Mouse (Mus musculus) naive thymus-derived CD4-positive, alpha-beta T cell, adult 2 months (primary cell): Measurements from ENCODE around the gene Ndrg2.
A peak's percentile ranks its signal among the peaks of the same experiment; 100 is the strongest.

Source experiments
- DNase-seq: peaks from one replicate; pipeline ENCODE4 v3.0.0-alpha.2; 2011; ENCODE audit warnings: low read depth

The Ndrg2 gene

GRCm38 (mm10) chr14:51913062-51913959 is 647 bp downstream of the Ndrg2 start:
- DNase-seq = peak; percentile 96

GRCm38 (mm10) chr14:51912391-51913061 is 1.4 kb downstream of the Ndrg2 start:
- DNase-seq = no peak

GRCm38 (mm10) chr14:51911301-51911700 is 2.7 kb downstream of the Ndrg2 start:
- no peak for DNase-seq

GRCm38 (mm10) chr14:51906102-51906501 is 7.9 kb downstream of the Ndrg2 start:
- no peak for DNase-seq

GRCm38 (mm10) chr14:51904706-51905105 is 9.3 kb downstream of the Ndrg2 start:
- DNase-seq = peak; percentile 46

- DNase-seq = no peak
Measured at GRCm38 (mm10) chr14:51903782-51904181, 10.2 kb downstream of the Ndrg2 start.

GRCm38 (mm10) chr14:51902806-51903710 is 10.9 kb downstream of the Ndrg2 start:
- DNase-seq = peak; percentile 85

- DNase-seq = no peak
Measured at GRCm38 (mm10) chr14:51899351-51899750, 14.6 kb downstream of the Ndrg2 start.

- no peak for DNase-seq
Measured at GRCm38 (mm10) chr14:51896539-51897170, 17.3 kb downstream of the Ndrg2 start.

- DNase-seq = no peak
Measured at GRCm38 (mm10) chr14:51896019-51896418, 17.9 kb downstream of the Ndrg2 start.

- DNase-seq = no peak
Measured at GRCm38 (mm10) chr14:51895071-51895470, 18.9 kb downstream of the Ndrg2 start.

- no peak for DNase-seq
Measured at GRCm38 (mm10) chr14:51893809-51894208, 20.1 kb downstream of the Ndrg2 start.

GRCm38 (mm10) chr14:51893094-51893794 is 20.7 kb downstream of the Ndrg2 start:
- no peak for DNase-seq

GRCm38 (mm10) chr14:51892191-51892939 is 21.6 kb downstream of the Ndrg2 start, which contains the start of gene Slc39a2:
Slc39a2 (plus strand) TSS chr14:51892889.
- DNase-seq = no peak

- no peak for DNase-seq
Measured at GRCm38 (mm10) chr14:51889833-51890232, 24.1 kb downstream of the Ndrg2 start.

GRCm38 (mm10) chr14:51886051-51886450 is 27.9 kb downstream of the Ndrg2 start:
- DNase-seq = no peak

GRCm38 (mm10) chr14:51884598-51885331 is 29.2 kb downstream of the Ndrg2 start, which contains the start of gene Mettl17:
Mettl17 (plus strand) TSS chr14:51884842.
- DNase-seq = peak; percentile 99

GRCm38 (mm10) chr14:51884031-51884544 is 29.9 kb downstream of the Ndrg2 start:
- DNase-seq = peak; percentile 68

GRCm38 (mm10) chr14:51883527-51884030 is 30.4 kb downstream of the Ndrg2 start:
- peak; percentile 97 for DNase-seq
